In the genomic region with DNA sequence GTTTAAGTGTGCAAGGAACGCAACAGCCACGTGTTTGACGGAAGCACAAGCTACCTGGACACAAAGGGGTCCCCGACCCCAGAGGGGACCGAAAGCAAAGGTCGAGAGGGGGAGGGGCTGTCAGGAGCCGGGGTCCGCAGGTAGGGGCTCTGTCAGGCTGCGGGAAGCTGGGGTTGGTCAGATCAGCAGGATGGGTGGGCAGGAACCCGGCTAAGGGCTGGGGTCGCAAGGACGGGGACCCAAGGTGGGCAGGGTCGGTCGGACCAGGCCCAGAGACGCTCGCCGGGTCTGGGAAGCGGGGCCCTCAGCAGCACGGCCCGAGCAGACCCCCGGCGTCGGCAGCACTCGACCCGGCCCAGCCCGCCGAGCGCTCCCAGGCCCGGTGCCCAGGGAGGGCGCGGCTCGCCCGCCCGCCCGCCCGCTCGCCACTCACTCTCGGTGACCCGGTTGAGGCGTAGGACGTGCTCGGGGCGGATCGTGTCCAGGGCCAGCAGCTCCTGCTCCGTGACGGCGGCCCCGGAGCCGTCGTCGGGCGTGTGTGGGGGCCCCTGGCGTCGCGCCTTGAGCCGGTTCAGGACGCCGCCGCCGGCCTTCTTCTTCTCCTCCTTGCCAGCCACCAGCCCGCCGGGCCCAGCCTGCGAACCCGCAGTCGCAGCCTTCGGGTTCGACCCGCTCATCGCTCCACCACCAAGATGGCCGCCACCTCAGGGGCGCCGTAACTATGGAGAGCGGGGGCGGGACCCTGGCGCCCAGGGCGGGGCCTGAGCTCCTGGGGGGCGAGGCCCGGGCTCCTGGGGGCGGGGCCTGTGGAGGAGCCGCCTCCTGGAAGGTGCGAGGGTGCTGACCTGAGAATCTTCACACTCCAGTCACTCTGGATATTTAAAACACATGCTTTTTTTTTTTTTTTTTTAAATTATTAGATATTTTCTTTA, we compare ENCODE assay signal across 8 mouse cellular contexts. TPM values are rescaled to one million over a fixed set of nuclear protein-coding genes. Genes with fewer than 3 reads are reported as not detected.
DNase-seq lines count a peak whose midpoint lies in the region; ATAC-seq and TF ChIP-seq lines count a peak whose summit lies in the region.

Unc119b (minus strand) TSS at position 742 of the 932 bp plus-strand sequence.

- WGBS in hindbrain, embryonic 10.5 days, result under 1% methylated on average over 81 of the region's 81 CpGs
- under 1% methylated on average over 75 of the region's 81 CpGs for WGBS in lung, embryonic 16.5 days
- under 1% methylated on average over 81 of the region's 81 CpGs for WGBS in thymus, adult 2 months

- H3K27me3 ChIP-seq in hindbrain, embryonic 10.5 days (ENCODE audit: insufficient read depth, poor library complexity, severe bottlenecking), result no peaks in the 10 kb centered on the region
- H3K27me3 ChIP-seq in lung, embryonic 16.5 days (ENCODE audit: control insufficient read depth, insufficient read depth, low read depth, low read length), result no peaks in the 10 kb centered on the region
- no peaks in the 10 kb centered on the region for H3K27me3 ChIP-seq in thymus, adult 2 months (ENCODE audit: control insufficient read depth, insufficient read depth, low read length)

- no peaks in the 10 kb centered on the region for H3K9me3 ChIP-seq in hindbrain, embryonic 10.5 days
- H3K9me3 ChIP-seq in lung, embryonic 16.5 days (ENCODE audit: control insufficient read depth, low read length), result no peaks in the 10 kb centered on the region

- ATAC-seq in lung, embryonic 16.5 days (ENCODE audit: low read depth), result peak; percentile 97

- peak within 1 kb of the TSS; percentile 85 for H3K4me3 ChIP-seq in hindbrain, embryonic 10.5 days
- peak within 1 kb of the TSS; percentile 90 for H3K4me3 ChIP-seq in lung, embryonic 16.5 days (ENCODE audit: low read length)
- H3K4me3 ChIP-seq in thymus, adult 2 months (ENCODE audit: control insufficient read depth, insufficient read depth, low read length), result peak within 1 kb of the TSS; percentile 90

- peak within 1 kb of the TSS; percentile 88 for H3K9ac ChIP-seq in lung, embryonic 16.5 days (ENCODE audit: low read length)

- peaks cover 30% of the 10 kb centered on the region for H3K36me3 ChIP-seq in hindbrain, embryonic 10.5 days
- no peaks in the 10 kb centered on the region for H3K36me3 ChIP-seq in lung, embryonic 16.5 days (ENCODE audit: control insufficient read depth, insufficient read depth, low read length)
- H3K36me3 ChIP-seq in thymus, adult 2 months (ENCODE audit: control insufficient read depth, insufficient read depth, low read length), result no peaks in the 10 kb centered on the region

- peaks cover 22% of the 10 kb centered on the region for H3K4me1 ChIP-seq in hindbrain, embryonic 10.5 days (replicated peaks)
- peaks cover 11% of the 10 kb centered on the region; the same call in 1 of the 2 replicates for H3K4me1 ChIP-seq in lung, embryonic 16.5 days (replicated peaks; ENCODE audit: control insufficient read depth, insufficient read depth, low read length)
- H3K4me1 ChIP-seq in thymus, adult 2 months (replicated peaks; ENCODE audit: control insufficient read depth, insufficient read depth, low read length), result peaks cover 22% of the 10 kb centered on the region

- no peak for TF ChIP-seq CTCF in thymus, adult 2 months (IDR thresholded peaks at IDR 0.05; ENCODE audit: borderline replicate concordance, control insufficient read depth, extremely low read depth, insufficient read depth, low read length, poor library complexity)

- H3K4me2 ChIP-seq in lung, embryonic 16.5 days (ENCODE audit: low read depth, low read length), result peak within 1 kb of the TSS; percentile 98

- peak; percentile 40; the same call in 1 of the 2 replicates for TF ChIP-seq POLR2A in thymus, adult 2 months (IDR thresholded peaks at IDR 0.05; ENCODE audit: control insufficient read depth, extremely low read depth, insufficient read depth, low read length, poor library complexity)

- peak; percentile 94 for DNase-seq in NIH3T3 (ENCODE audit: low read depth)
- DNase-seq in cerebellum, adult 9-11 months, result peak; percentile 90
- DNase-seq in frontal cortex, adult 2 months (ENCODE audit: extremely low spot score in 1 of 2, low spot score in 1 of 2), result peak; percentile 51 to 89
- DNase-seq in hindbrain, embryonic 10.5 days (ENCODE audit: low spot score), result peak; percentile 89
- DNase-seq in layer of hippocampus, adult 9-11 months, result peak; percentile 86
- peak; percentile 80 for DNase-seq in ovary, adult 18-20 months (ENCODE audit: low spot score)
- peak; percentile 93 for DNase-seq in thymus, adult 2 months

- peak within 1 kb of the TSS; percentile 93 for H3K27ac ChIP-seq in hindbrain, embryonic 10.5 days
- no peak within 1 kb of the TSS for H3K27ac ChIP-seq in lung, embryonic 16.5 days (ENCODE audit: low read length)
- H3K27ac ChIP-seq in thymus, adult 2 months (ENCODE audit: control insufficient read depth, insufficient read depth, low read length), result no peak within 1 kb of the TSS

RNA-seq across cellular contexts. Expression of gene Unc119b, which starts in this region (rescaled TPM):
- 27.9 and 28.9 TPM in 2 replicates for polyA plus RNA-seq in frontal cortex, adult 2 months (2012; rRNA removed)
- 66.9 and 74.6 TPM in 2 replicates for polyA plus RNA-seq in hindbrain, embryonic 10.5 days (2016; fragmentation: Nextera tagmentation; extraction: Ambion mirVana)
- polyA plus RNA-seq in lung, embryonic 16.5 days (2015; fragmentation: Nextera tagmentation; extraction: Ambion mirVana), result 34.3 and 35.2 TPM in 2 replicates
- 67.3 and 68.6 TPM in 2 replicates for polyA plus RNA-seq in thymus, adult 2 months (2012; rRNA removed)
